Mouse (Mus musculus) forebrain, embryonic 12.5 days (tissue): ENCODE data around the gene Cd72. TPM values are rescaled to one million over a fixed set of nuclear protein-coding genes. Genes with fewer than 3 reads are reported as not detected.

Experiments used
- ATAC-seq: fragments of 200-750 bp; cut with Nextera tagmentation; 2 replicates; pipeline ENCODE4 v1.8.0; 2017; ENCODE audit warnings: moderate TSS enrichment; ENCODE audit not compliant: low FRiP score
- H3K27ac ChIP-seq: fragments of 300-500 bp; sonication (generic); 2 replicates; pipeline ENCODE4 v1.5.1; 2016; ENCODE audit warnings: mild to moderate bottlenecking
- H3K27me3 ChIP-seq: fragments of 300-500 bp; sonication (generic); 2 replicates; pipeline ENCODE4 v1.6.1; 2016; ENCODE audit warnings: mild to moderate bottlenecking
- H3K36me3 ChIP-seq: fragments of 300-500 bp; sonication (generic); replicated peaks from 2 replicates; pipeline ENCODE4 v1.6.1; 2016; ENCODE audit warnings: mild to moderate bottlenecking
- H3K4me1 ChIP-seq: fragments of 300-500 bp; sonication (generic); 2 replicates; pipeline ENCODE4 v1.6.1; 2016
- H3K4me2 ChIP-seq: fragments of 300-500 bp; sonication (generic); 2 replicates; pipeline ENCODE4 v1.6.1; 2016; ENCODE audit warnings: mild to moderate bottlenecking, moderate library complexity
- H3K4me3 ChIP-seq: fragments of 300-500 bp; sonication (generic); replicated peaks from 2 replicates; pipeline ENCODE4 v1.5.1; 2016; ENCODE audit warnings: mild to moderate bottlenecking
- H3K9ac ChIP-seq: fragments of 300-500 bp; sonication (generic); 2 replicates; pipeline ENCODE4 v1.6.1; 2016; ENCODE audit warnings: mild to moderate bottlenecking
- H3K9me3 ChIP-seq: fragments of 300-500 bp; sonication (generic); 2 replicates; pipeline ENCODE4 v1.6.1; 2016
- WGBS: fragments of 180-500 bp; shearing (Covaris S2); methylation state at CpG from one replicate; pipeline ENCODE4 v1.1.7; 2016; 5-methylcytosine and 5-hydroxymethylcytosine counted together
- polyA plus RNA-seq: library from polyadenylated mRNA; unstranded; fragments of >200 nt; fragmentation: Nextera tagmentation; extraction: Ambion mirVana; gene quantifications from 2 replicates; pipeline ENCODE4 v1.2.1, GENCODE M21; 2016

The Cd72 gene
- polyA plus RNA-seq, 1 experiment from 2014 or later: 3.8 TPM

GRCm38 (mm10) chr4:43424072-43424471, 30.4 kb downstream of the Cd72 start:
- Histone ChIP-seq H3K9me3 (no peaks in the 10 kb centered on the region), H3K9ac (no peak overlapping the region), H3K27ac (no peak overlapping the region), H3K4me3 (no peak overlapping the region), H3K27me3 (peaks cover 57% of the 10 kb centered on the region), H3K4me2 (no peak overlapping the region), H3K36me3 (peaks cover 57% of the 10 kb centered on the region), H3K4me1 (peaks cover 37% of the 10 kb centered on the region)
- ATAC-seq: no peak
- WGBS: 86% methylated on average over 9 of the region's 9 CpGs

DNA sequence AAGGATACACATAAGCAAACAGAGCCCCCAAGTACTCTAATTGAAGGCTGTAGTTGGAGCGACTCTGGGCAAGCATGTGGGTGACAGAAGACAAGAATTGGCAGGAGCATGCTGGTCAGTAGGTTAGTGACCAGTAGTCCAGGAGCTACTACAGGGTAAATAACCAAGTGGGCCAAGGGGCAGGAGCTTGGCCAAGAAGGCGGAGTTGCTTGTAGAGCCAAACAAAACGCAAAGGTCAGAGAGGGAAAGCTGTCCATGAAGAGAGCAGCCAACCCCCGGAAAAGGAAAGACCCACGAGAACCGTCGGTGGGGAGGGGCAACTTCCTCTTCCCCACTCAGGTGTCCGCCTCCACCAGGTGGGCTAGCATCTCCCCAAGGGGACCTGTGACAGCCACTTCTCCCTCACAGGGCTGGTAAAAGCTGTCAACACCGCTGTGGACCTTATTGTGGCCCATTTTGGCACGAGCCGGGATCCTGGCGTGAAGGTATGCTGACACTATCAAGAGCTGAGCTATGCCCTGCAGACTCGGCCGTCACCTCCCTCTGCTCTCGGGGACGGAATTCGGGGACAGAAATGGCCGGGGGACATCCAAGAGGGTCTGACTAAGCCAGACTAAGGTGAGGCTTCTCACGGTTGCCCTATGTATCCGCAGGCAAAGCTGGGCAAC, 31.0 kb downstream of the Cd72 start:
- WGBS: 94% methylated on average over 20 of the region's 20 CpGs
- Histone ChIP-seq H3K36me3 (peaks cover 57% of the 10 kb centered on the region), H3K4me3 (no peak overlapping the region), H3K27me3 (peaks cover 51% of the 10 kb centered on the region), H3K9ac (no peak overlapping the region), H3K9me3 (no peaks in the 10 kb centered on the region), H3K4me1 (peaks cover 30% of the 10 kb centered on the region), H3K4me2 (no peak overlapping the region), H3K27ac (no peak overlapping the region)
- ATAC-seq: no peak

DNA sequence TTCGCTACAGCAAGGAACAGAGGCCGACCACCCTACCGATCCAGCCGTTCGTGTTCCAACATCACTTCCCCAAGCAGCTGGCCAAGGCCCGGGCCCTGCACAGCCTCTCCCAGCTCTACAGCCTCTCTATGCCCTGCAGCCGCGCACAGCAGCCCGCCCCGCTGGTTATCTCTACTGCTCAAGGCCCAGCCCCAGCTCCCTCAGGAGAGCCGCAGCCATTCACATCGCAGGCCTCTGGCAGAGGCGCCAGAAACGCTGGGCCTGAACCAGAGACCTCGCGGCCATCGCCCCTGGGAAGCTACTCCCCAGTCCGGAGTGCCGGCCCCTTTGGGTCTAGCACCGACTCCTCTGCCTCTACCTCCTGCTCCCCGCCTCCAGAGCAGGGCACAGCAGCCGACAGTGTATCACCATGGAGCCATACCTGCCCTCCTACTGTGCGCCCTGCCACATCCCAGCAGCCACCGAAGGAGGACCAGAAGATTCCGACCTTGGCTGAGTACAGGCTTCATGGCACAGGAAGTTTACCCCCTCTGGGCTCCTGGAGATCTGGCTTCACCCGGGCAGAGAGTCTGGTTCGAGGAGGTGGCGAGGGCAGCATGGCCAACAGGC, 32.7 kb downstream of the Cd72 start:
- H3K4me2 ChIP-seq: no peak overlapping the region
- no peak overlapping the region for H3K4me3 ChIP-seq
- no peak overlapping the region for H3K27ac ChIP-seq
- H3K9me3 ChIP-seq: no peaks in the 10 kb centered on the region
- peaks cover 15% of the 10 kb centered on the region for H3K4me1 ChIP-seq
- no peak overlapping the region; the same call in 1 of the 2 replicates for H3K9ac ChIP-seq
- peaks cover 62% of the 10 kb centered on the region for H3K36me3 ChIP-seq
- ATAC-seq: no peak
- WGBS: 80% methylated on average over 28 of the region's 28 CpGs
- peaks cover 34% of the 10 kb centered on the region for H3K27me3 ChIP-seq

GRCm38 (mm10) chr4:43420305-43420704, 34.1 kb downstream of the Cd72 start:
- Histone ChIP-seq H3K27me3 (peaks cover 20% of the 10 kb centered on the region), H3K4me1 (peaks cover 4% of the 10 kb centered on the region), H3K4me2 (no peak overlapping the region), H3K27ac (no peak overlapping the region), H3K9ac (no peak overlapping the region), H3K36me3 (peaks cover 62% of the 10 kb centered on the region), H3K9me3 (no peaks in the 10 kb centered on the region), H3K4me3 (no peak overlapping the region)
- WGBS: 4% methylated on average over 6 of the region's 6 CpGs
- ATAC-seq: peak; percentile 34; the same call in 1 of the 2 replicates

GRCm38 (mm10) chr4:43419801-43420281, 34.6 kb downstream of the Cd72 start:
- no peak overlapping the region for H3K4me3 ChIP-seq
- H3K36me3 ChIP-seq: peaks cover 62% of the 10 kb centered on the region
- H3K9ac ChIP-seq: no peak overlapping the region
- H3K4me1 ChIP-seq: no peaks in the 10 kb centered on the region
- H3K27ac ChIP-seq: no peak overlapping the region
- 76% methylated on average over 9 of the region's 9 CpGs for WGBS
- no peak overlapping the region for H3K4me2 ChIP-seq
- no peak for ATAC-seq
- H3K9me3 ChIP-seq: no peaks in the 10 kb centered on the region
- peaks cover 15% of the 10 kb centered on the region for H3K27me3 ChIP-seq

DNA sequence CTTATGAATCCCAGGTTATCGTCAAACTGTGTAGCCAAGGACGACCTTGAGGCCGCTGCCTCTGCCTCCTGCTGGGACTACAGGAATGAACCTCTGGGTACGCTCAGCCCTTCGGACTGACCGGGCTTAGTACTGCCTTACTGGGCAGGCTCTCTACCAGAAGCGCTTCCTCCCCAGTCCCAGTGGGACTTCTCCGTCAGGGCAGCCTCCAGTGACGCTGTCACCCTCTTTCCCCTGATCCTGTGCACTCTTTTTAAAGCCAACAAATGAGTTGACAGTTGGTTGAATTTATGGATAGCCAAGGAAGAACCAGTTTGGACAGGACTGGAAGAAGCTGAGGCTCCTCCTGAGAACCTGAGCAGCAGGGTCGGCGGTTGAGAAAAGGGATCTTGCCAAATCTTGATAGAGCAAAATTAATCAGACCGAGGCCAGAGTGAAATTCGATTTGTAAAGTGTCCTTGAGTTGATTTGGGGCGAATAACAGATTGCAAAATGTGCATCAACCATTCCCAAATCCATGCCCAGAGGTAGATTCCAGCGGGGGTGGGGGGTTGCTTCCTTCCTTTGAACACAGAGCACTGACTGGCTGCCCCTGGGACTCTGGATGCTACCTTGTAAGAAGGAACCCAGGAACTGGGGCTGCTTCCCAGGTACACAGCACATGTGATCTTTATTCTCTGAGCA, 35.3 kb downstream of the Cd72 start:
- Histone ChIP-seq H3K4me2 (no peak overlapping the region), H3K9ac (no peak overlapping the region), H3K27me3 (peaks cover 8% of the 10 kb centered on the region), H3K4me1 (no peaks in the 10 kb centered on the region), H3K9me3 (no peaks in the 10 kb centered on the region), H3K4me3 (no peak overlapping the region), H3K36me3 (peaks cover 58% of the 10 kb centered on the region), H3K27ac (no peak overlapping the region)
- WGBS: 66% methylated on average over 15 of the region's 15 CpGs
- ATAC-seq: no peak

DNA sequence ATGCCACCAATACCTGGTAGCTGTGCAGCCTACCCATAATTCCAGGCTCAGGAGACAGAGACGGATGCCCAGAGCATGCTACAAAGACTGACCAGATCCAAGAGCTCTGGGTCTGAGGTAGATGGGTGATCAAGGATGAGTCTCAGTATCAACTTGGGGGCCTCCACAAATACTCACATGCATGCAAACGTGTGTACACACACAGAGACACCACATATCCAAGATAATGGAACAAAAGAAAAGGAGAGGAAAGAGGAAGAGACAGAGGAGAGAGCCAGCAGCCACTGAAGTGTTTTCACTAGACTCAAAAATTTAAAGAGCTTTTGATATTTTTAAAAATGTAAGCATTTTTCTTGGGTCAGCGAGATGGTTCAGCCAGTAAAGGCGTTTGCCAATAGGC, 36.0 kb downstream of the Cd72 start:
- peaks cover 52% of the 10 kb centered on the region for H3K36me3 ChIP-seq
- no peak overlapping the region for H3K4me2 ChIP-seq
- 81% methylated on average over 4 of the region's 4 CpGs for WGBS
- H3K4me3 ChIP-seq: no peak overlapping the region
- H3K4me1 ChIP-seq: no peaks in the 10 kb centered on the region
- no peak overlapping the region for H3K9ac ChIP-seq
- H3K27me3 ChIP-seq: peaks cover 1% of the 10 kb centered on the region; the same call in 1 of the 2 replicates
- ATAC-seq: no peak
- H3K27ac ChIP-seq: no peak overlapping the region
- H3K9me3 ChIP-seq: no peaks in the 10 kb centered on the region

DNA sequence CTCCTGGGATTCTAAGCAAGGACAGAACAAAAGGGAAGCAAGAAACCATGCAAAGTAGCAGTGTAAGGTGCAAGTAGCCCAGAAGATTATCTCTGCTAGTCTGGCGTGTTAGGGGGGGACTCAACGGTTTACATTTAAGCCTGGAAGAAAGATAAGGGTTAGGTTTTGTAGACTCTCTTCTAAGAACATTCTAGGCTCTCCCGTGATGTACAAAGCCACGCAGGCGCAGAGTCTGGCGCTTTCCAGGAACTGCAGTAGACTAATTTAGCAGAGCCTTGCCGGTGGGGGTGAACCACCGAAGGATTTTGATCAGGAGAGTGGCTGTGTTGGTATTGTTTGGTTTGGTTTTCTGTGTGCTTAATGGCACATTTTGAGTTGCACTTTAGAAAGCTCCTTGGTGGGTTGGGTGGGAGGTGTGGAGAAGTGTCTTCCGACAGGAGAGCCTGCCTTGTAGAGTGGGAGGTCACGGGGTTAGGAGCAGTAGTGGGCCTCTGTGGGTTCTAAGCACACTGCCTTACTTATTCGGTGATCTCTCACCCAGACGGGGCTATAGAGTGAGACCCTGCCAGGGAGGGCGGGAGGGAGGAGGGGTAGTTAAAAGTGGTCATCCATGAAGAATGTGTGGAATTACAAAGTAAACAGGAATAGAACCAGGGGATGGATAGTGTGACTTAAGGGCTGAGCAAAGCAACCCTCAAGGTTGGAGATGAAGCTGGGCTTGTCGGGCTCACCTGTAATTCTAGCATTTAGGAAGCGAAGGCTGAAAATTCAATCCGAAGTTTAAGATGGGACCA, 37.0 kb downstream of the Cd72 start:
- ATAC-seq: no peak
- Histone ChIP-seq H3K36me3 (peaks cover 46% of the 10 kb centered on the region), H3K4me2 (no peak overlapping the region), H3K4me1 (no peaks in the 10 kb centered on the region), H3K9ac (no peak overlapping the region), H3K27ac (no peak overlapping the region), H3K4me3 (no peak overlapping the region), H3K9me3 (no peaks in the 10 kb centered on the region), H3K27me3 (no peaks in the 10 kb centered on the region)
- WGBS: 86% methylated on average over 16 of the region's 16 CpGs

GRCm38 (mm10) chr4:43416071-43416490, 38.3 kb downstream of the Cd72 start:
- no peak for ATAC-seq
- H3K36me3 ChIP-seq: peaks cover 32% of the 10 kb centered on the region
- H3K4me1 ChIP-seq: no peaks in the 10 kb centered on the region
- no peak overlapping the region for H3K4me2 ChIP-seq
- WGBS: 96% methylated on average over 22 of the region's 22 CpGs
- no peak overlapping the region for H3K4me3 ChIP-seq
- H3K27me3 ChIP-seq: no peaks in the 10 kb centered on the region
- H3K9ac ChIP-seq: no peak overlapping the region
- H3K27ac ChIP-seq: no peak overlapping the region
- H3K9me3 ChIP-seq: no peaks in the 10 kb centered on the region

- Histone ChIP-seq H3K4me3 (no peak overlapping the region), H3K27ac (no peak overlapping the region), H3K9me3 (no peaks in the 10 kb centered on the region), H3K4me1 (no peaks in the 10 kb centered on the region), H3K27me3 (no peaks in the 10 kb centered on the region), H3K4me2 (no peak overlapping the region), H3K9ac (no peak overlapping the region), H3K36me3 (peaks cover 32% of the 10 kb centered on the region)
- ATAC-seq: no peak
- 91% methylated on average over 29 of the region's 29 CpGs for WGBS
These were observed 39.0 kb downstream of the Cd72 start for GRCm38 (mm10) chr4:43415221-43416070.

DNA sequence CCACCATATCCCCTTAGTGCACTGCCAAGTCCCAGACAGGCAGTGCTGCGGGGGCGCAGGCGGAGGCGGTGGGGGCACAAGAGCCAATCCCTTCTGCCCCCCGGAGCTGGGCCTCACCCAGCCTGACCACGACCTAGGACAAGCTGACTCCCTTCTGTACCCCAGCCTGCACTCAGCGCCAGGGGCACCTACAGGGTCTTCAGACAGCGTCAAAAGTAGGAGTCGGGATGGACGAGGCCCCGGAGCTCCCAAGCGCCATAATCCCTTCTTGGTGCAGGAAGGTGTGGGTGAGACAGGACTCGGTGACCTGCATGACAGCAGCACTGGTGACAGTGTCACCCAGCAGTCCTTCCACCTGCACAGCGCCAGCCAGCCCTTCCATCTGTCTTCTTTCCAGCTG, 39.7 kb downstream of the Cd72 start:
- Histone ChIP-seq H3K4me3 (no peak overlapping the region), H3K27ac (no peak overlapping the region), H3K9me3 (no peaks in the 10 kb centered on the region), H3K27me3 (no peaks in the 10 kb centered on the region), H3K4me1 (peaks cover 2% of the 10 kb centered on the region; the same call in 1 of the 2 replicates), H3K4me2 (no peak overlapping the region), H3K9ac (no peak overlapping the region), H3K36me3 (peaks cover 32% of the 10 kb centered on the region)
- no peak for ATAC-seq
- 91% methylated on average over 14 of the region's 14 CpGs for WGBS
